Mouse (Mus musculus) embryonic fibroblast, embryonic 13.5 days (primary cell): ENCODE data around the gene Gm12695.

Source experiments
- CTCF ChIP-seq: IDR thresholded peaks from 2 replicates; pipeline ENCODE4 v1.5.1; 2011; ENCODE audit warnings: mild to moderate bottlenecking, control low read depth, low read length, moderate library complexity, borderline replicate concordance; ENCODE audit not compliant: insufficient read depth
- POLR2A ChIP-seq: IDR thresholded peaks from 2 replicates; pipeline ENCODE4 v1.6.1; 2011; ENCODE audit warnings: low read depth, mild to moderate bottlenecking, control low read depth, low read length, moderate library complexity

GRCm38 (mm10) chr4:96789905-96790304, 4.9 kb upstream of the Gm12695 start:
- TF ChIP-seq POLR2A (no peak), CTCF (no peak)
